Mouse (Mus musculus) cerebellum, adult 2 months (tissue): ENCODE data around the gene Gm15217. TPM values are rescaled to one million over a fixed set of nuclear protein-coding genes. Genes with fewer than 3 reads are reported as not detected.

Source experiments
- DNase-seq, 2 experiments: peaks; one replicate each; pipeline ENCODE4 v3.0.0; 2021
- H3K27ac ChIP-seq: fragments of 200-500 bp; 2 replicates; pipeline ENCODE4 v1.5.1; 2012; ENCODE audit warnings: low read length, control low read depth, inconsistent platforms; ENCODE audit not compliant: insufficient read depth
- H3K27me3 ChIP-seq: fragments of 200-500 bp; 2 replicates; pipeline ENCODE4 v1.6.1; 2012; ENCODE audit warnings: inconsistent platforms, mild to moderate bottlenecking, low read length, moderate library complexity; ENCODE audit not compliant: control insufficient read depth, insufficient read depth
- H3K4me1 ChIP-seq: fragments of 200-500 bp; 2 replicates; pipeline ENCODE4 v1.6.1; 2011; ENCODE audit warnings: low read length; ENCODE audit not compliant: control insufficient read depth, insufficient read depth
- H3K4me3 ChIP-seq: fragments of 200-500 bp; replicated peaks from 2 replicates; pipeline ENCODE3; 2011; ENCODE audit warnings: mild to moderate bottlenecking, low read depth, low read length, control low read depth; ENCODE audit not compliant: insufficient read depth
- CTCF ChIP-seq: fragments of 200-500 bp; IDR thresholded peaks from 2 replicates; pipeline ENCODE4 v1.5.1; 2011; ENCODE audit warnings: low read depth, mild to moderate bottlenecking, control low read depth, low read length, moderate library complexity, borderline replicate concordance; ENCODE audit not compliant: insufficient read depth
- POLR2A ChIP-seq: fragments of 200-500 bp; IDR thresholded peaks from 2 replicates; pipeline ENCODE4 v1.6.1; 2011; ENCODE audit warnings: low read length, control low read depth, borderline replicate concordance; ENCODE audit not compliant: insufficient read depth
- WGBS: fragments of 180-500 bp; shearing (Covaris S2); methylation state at CpG from one replicate; pipeline ENCODE4 v1.1.7; 2018; 5-methylcytosine and 5-hydroxymethylcytosine counted together
- polyA plus RNA-seq: library from polyadenylated mRNA; depleted of rRNA; stranded (reverse); fragments of >200 nt; gene quantifications from 2 replicates; pipeline ENCODE4 v1.2.3, GENCODE M21; 2012; rRNA removed

Gene Gm15217
- polyA plus RNA-seq, 1 experiment = not detected

DNA sequence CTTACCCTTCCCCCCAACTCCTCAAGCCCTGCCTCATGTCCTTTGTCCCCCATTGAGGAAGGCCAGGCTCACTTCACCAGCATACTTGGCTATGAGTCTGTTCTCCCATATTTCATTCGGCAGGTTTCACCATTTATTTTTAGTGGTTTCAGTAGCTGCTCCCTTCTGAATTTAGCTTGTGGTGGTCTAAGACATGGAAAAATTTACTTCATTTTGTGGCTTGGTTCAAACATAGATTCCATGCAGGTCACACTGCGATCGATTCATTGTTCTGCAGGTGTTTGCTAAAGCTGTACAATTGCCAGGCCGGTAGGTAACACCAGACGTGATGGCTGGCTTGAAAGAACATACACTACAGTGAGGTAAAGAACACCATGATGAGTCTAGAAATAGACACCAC lies 51.0 kb downstream of the Gm15217 start:
- WGBS = 92% methylated on average over 5 of the region's 5 CpGs
- H3K27me3 ChIP-seq = no peaks in the 10 kb centered on the region
- H3K4me1 ChIP-seq = no peaks in the 10 kb centered on the region
- no peak overlapping the region for H3K27ac ChIP-seq
- DNase-seq = no peak
- no peak overlapping the region for H3K4me3 ChIP-seq
- TF ChIP-seq CTCF (no peak), POLR2A (no peak)

Other genes starting within 250 kb of the Gm15217 start
- gene Bmp4, start 11.3 kb downstream of the Gm15217 start, polyA plus RNA-seq = 4.9 and 5.1 TPM in 2 replicates